Mouse (Mus musculus) thymus, postnatal 36 days (tissue): ENCODE measurements around the gene Bbx.

Source experiments
- DNase-seq, 2 experiments: peaks; one replicate each; pipeline ENCODE4 v3.0.0; 2022; ENCODE audit warnings: mixed read lengths in 2 of 2

The Bbx gene

DNA sequence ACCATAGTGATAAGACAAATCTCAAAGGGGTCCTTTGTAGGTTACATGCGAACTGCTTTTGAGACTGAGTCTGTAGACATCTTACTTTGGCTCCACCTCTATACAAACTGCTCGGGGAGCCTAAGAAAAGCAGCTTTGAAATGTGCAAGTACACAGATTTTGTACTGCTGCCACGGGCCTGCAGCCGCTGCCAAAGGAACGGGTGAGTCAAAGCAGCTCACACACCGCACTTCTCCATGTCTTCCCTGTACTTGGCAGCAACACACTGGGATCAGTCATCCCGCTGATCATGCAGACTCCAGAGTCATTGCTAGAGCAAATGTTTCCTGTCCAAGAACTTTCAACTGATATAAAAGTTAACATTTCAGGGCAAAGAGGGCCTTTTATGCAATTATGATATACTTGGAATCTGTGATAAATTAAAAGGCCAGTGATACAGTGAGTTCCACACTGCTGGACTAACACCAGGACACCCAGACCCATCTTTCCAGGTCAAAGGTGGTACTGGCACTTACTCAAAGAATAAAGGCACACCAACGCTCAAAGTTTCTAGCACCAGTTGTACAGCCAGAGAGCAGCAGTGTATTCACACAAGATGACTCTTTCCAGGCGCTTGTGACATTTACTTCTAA, 122.7 kb downstream of the Bbx start:
- no peak for DNase-seq

DNA sequence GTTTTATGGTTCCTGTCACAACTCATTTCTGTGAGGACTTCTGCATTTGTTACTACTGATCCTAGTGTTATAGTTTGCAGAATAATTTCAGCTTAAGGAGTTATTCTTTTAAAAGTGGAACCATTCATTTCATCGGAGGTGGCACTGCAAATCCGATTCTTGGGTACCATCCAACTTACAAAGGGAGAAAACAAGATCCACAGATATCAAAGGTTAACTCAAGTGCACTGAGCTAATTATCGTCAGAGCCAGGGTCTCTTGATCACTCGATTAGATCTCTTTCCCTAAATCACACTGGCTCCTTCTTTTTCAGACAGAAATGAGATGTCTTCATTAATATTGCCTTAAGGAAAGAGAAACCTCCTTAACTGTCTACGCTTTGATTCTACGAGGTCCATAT, 123.9 kb downstream of the Bbx start:
- no peak for DNase-seq

- no peak for DNase-seq
Measured at GRCm38 (mm10) chr16:50307231-50307630, 125.0 kb downstream of the Bbx start.

DNA sequence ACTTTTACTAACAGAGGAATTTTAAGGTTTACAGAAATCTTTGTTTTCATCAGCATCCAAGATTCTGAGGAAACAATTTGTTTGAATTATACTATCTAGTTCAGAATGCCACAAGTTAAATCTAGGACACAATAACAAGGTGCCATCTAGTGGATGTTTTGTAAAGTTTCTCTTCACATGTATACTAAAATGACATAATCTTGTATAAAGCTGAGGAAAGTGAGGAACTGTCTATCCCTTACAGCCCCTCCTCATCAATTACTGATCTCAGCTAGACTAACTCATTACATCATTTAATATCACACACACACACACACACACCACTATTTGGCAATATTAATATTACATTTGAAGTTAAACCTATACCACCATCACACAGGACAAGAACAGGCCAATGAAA, 125.5 kb downstream of the Bbx start:
- DNase-seq = no peak

GRCm38 (mm10) chr16:50305156-50305555, 127.0 kb downstream of the Bbx start:
- no peak for DNase-seq

DNA sequence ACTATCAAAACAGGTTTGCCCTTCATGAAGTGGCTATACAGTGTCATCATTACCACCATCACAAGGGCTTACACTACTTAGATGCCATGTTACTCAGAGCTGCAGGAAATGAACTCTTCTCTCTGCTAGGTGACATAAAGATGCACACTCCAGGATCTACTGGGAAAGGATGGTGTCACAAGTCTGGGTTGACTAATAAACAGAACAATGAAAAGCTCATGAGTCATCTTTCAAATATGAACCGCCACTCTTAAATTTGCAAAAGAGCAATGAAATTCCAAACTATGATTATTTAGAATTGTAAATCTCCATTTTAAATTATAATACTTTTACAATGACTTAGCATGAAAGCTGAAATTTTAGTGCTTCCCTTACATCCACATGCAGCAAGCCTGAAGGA, 129.6 kb downstream of the Bbx start:
- DNase-seq = no peak

DNA sequence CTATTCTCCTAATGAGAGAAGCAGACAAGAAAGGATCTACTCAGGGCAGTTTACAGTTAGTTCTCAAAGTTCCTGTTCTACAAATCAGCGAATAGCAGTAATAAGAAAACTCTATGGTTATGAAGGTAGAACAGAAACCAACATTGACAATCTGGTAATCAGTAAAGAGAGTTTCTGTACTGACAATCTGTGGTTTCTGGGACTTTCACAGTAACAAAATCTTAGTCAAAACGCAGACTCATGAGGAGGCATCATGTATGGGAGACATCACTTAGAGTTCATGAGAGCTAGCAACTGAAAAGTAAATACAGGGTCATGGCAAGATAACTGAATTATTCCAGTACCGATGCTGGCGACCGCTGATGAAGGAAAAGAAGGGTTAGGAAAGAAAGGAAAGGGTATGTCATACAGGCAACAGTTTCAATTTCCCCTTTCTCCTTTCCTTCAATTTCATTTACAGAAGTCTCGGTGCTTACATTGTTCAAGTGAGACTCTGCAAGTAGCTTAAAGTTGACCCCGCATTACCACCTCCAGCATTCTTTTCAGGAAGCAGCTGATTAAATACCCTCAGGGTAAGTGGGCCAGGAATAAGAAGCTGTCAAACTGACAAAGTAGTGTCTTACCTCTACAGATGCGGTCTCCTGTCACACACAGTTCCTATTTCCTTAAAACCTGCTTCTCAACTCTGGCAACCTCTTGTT, 133.3 kb downstream of the Bbx start:
- no peak for DNase-seq

GRCm38 (mm10) chr16:50293502-50294228, 138.5 kb downstream of the Bbx start:
- DNase-seq = no peak

- DNase-seq = no peak
Measured at GRCm38 (mm10) chr16:50292834-50293233, 139.4 kb downstream of the Bbx start.

GRCm38 (mm10) chr16:50289764-50290163, 142.4 kb downstream of the Bbx start:
- DNase-seq = no peak

GRCm38 (mm10) chr16:50272813-50273212, 159.4 kb downstream of the Bbx start:
- no peak for DNase-seq

- no peak for DNase-seq
Measured at GRCm38 (mm10) chr16:50262647-50263046, 169.5 kb downstream of the Bbx start.

- DNase-seq = no peak
Measured at GRCm38 (mm10) chr16:50262209-50262608, 170.0 kb downstream of the Bbx start.

DNA sequence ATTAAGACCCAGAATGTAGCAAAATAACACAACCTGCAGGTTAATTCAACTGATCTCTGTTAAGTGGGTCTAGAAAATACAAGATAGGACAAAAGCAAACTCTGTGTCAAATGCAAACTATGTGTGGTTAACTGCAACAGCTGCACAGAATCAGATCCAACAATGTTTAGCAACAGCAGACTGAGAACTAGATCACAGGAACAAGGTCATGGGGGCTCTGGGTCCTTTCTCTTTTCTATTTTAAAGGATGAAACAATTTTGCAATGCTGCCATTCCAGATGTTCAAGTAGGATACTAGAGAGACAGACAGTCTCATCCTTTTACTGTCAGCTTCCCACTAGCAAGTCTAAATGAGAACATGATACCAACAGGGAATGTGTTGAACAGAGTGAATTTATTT, 170.4 kb downstream of the Bbx start:
- no peak for DNase-seq

GRCm38 (mm10) chr16:50254522-50255159, 177.5 kb downstream of the Bbx start:
- DNase-seq = no peak

DNA sequence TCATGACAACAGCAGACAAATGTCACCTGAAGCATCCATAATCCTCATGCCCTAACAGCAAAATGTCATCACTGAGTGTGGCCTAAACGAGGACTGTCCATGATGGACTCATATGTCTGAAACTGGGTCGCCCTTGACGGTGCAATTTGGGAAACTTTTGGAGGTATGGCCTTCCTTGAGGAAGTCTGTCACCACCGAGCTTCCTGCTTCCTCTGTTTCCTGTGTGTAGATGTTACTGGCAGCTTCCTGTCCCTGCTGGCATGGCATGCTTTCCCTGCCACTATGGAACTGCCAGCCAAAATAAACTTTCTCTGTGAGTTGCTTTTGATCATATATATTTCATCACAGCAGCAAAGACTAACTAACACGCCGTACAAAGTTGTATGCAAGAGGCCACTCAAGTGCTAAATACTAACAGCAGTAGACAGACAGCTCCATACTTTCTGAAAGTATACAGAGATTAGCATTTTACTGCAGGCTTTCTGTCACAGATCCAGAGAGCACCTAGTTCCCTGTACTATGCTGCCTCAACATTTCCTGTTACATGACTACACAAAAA, 180.7 kb downstream of the Bbx start:
- DNase-seq = no peak

DNA sequence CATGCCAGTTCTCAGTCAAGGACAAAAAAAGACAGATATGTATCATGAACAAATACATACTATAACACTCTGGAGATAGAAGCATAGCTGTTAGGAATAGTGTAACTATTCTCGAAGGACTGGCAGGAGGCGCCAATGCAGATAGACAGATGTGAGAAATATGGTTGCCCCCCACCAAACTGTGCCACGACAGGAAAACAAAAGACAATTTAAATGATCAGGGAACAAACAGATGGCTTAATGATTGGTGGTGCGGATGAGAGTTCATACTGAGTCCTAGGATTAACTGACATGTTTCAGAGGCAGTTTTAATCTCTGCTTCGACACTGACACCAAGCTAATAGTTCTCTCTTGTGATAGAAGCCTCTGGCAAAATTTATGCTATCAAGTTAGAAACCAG, 181.7 kb downstream of the Bbx start:
- no peak for DNase-seq

- no peak for DNase-seq
Measured at GRCm38 (mm10) chr16:50249036-50249435, 183.2 kb downstream of the Bbx start.

DNA sequence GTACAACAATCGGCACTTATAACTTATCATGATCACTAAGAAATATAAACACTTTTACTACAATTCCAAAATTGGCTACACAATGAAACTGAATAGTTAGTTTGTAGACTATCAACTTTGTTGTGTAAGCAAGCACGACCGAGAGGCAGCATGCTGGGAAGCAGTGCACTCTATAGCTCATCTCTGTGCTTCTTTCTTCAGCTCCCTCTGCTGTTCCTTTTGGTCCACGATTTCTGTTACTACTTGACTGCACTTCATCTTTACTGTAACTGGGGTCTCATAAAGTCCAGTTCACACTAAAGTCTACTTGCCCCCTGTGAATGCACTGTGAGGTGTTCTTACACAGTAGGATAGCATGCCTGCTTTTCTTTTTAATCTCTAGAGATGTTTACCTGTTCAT, 189.7 kb downstream of the Bbx start:
- no peak for DNase-seq

GRCm38 (mm10) chr16:50241604-50242003, 190.6 kb downstream of the Bbx start:
- no peak for DNase-seq

GRCm38 (mm10) chr16:50235231-50235630, 197.0 kb downstream of the Bbx start:
- no peak for DNase-seq

- DNase-seq = no peak
Measured at GRCm38 (mm10) chr16:50230624-50231023, 201.6 kb downstream of the Bbx start.

DNA sequence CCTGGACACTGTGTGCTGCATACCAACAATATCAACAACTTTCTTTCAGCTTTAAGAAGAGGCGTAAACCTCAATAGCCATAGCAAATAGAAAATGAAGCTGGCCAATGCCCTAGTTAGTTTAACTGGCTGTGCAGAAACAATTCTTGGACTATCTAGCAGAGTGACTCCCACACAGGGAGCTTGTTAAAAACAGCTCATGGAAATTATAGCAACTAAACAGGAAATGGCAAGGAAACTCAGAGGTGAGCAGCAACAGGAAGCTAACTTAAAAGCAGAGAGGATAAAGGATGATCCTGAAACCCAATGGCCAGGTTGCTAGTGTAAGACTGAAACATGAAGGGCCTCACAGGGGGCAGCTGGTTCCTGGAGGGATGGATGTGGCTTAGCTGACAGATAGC, 203.4 kb downstream of the Bbx start:
- no peak for DNase-seq
